Mouse (Mus musculus) heart, embryonic 11.5 days (tissue): ENCODE results near the gene Hdac7. TPM values are rescaled to one million over a fixed set of nuclear protein-coding genes. Genes with fewer than 3 reads are reported as not detected.
A peak's percentile ranks its signal among the peaks of the same experiment; 100 is the strongest.

Experiments
- ATAC-seq: fragments of 200-750 bp; cut with Nextera tagmentation; replicated peaks from 2 replicates; pipeline ENCODE4 v1.8.0; 2017; ENCODE audit warnings: moderate library complexity; ENCODE audit not compliant: insufficient number of reproducible peaks, low FRiP score, low TSS enrichment
- H3K27ac ChIP-seq: fragments of 300-500 bp; sonication (generic); 2 replicates; pipeline ENCODE4 v1.5.1; 2014; ENCODE audit warnings: mild to moderate bottlenecking, low read depth, low read length
- H3K27me3 ChIP-seq: fragments of 300-500 bp; sonication (generic); 2 replicates; pipeline ENCODE4 v1.6.1; 2014; ENCODE audit warnings: mild to moderate bottlenecking, low read length, mixed read lengths; ENCODE audit not compliant: control insufficient read depth, insufficient read depth
- H3K36me3 ChIP-seq: fragments of 300-500 bp; sonication (generic); 2 replicates; pipeline ENCODE4 v1.6.1; 2014; ENCODE audit warnings: mild to moderate bottlenecking, low read length, moderate library complexity, mixed read lengths; ENCODE audit not compliant: control insufficient read depth, insufficient read depth
- H3K4me1 ChIP-seq: fragments of 300-500 bp; sonication (generic); 2 replicates; pipeline ENCODE4 v1.6.1; 2014; ENCODE audit warnings: low read length; ENCODE audit not compliant: control insufficient read depth, insufficient read depth
- H3K4me2 ChIP-seq: fragments of 300-500 bp; sonication (generic); 2 replicates; pipeline ENCODE4 v1.6.1; 2014; ENCODE audit warnings: mild to moderate bottlenecking, moderate library complexity
- H3K4me3 ChIP-seq: fragments of 300-500 bp; sonication (generic); 2 replicates; pipeline ENCODE4 v1.5.1; 2014; ENCODE audit warnings: low read depth, low read length
- H3K9ac ChIP-seq: fragments of 300-500 bp; sonication (generic); 2 replicates; pipeline ENCODE4 v1.6.1; 2014; ENCODE audit warnings: mild to moderate bottlenecking, low read depth, low read length, moderate library complexity
- H3K9me3 ChIP-seq: fragments of 300-500 bp; sonication (generic); replicated peaks from 2 replicates; pipeline ENCODE4 v1.6.1; 2016; ENCODE audit warnings: low read length; ENCODE audit not compliant: control insufficient read depth
- WGBS: fragments of 180-500 bp; shearing (Covaris S2); extraction: QIAGEN DNeasy Blood & Tissue Kit; methylation state at CpG from one replicate; pipeline ENCODE4 v1.1.7; 2014; ENCODE audit not compliant: insufficient replicate concordance; 5-methylcytosine and 5-hydroxymethylcytosine counted together
- polyA plus RNA-seq: library from polyadenylated mRNA; unstranded; fragments of >200 nt; fragmentation: Nextera tagmentation; extraction: Ambion mirVana; gene quantifications from 2 replicates; pipeline ENCODE4 v1.2.1, GENCODE M21; 2014

Gene Hdac7
- polyA plus RNA-seq, 1 experiment from 2014 or later = 24.6 TPM

- Histone ChIP-seq H3K4me2 (no peak overlapping the region), H3K4me1 (peaks cover 55% of the 10 kb centered on the region), H3K4me3 (no peak overlapping the region), H3K27me3 (no peaks in the 10 kb centered on the region), H3K9me3 (no peaks in the 10 kb centered on the region), H3K36me3 (peaks cover 2% of the 10 kb centered on the region; the same call in 1 of the 2 replicates), H3K9ac (no peak overlapping the region), H3K27ac (no peak overlapping the region)
- ATAC-seq = no peak
- WGBS = 76% methylated on average over 24 of the region's 24 CpGs
Measured at GRCm38 (mm10) chr15:97746748-97747147, 97.6 kb downstream of the Hdac7 start.

- 85% methylated on average over 10 of the region's 10 CpGs for WGBS
- no peak for ATAC-seq
Measured at GRCm38 (mm10) chr15:97746278-97746677, 98.0 kb downstream of the Hdac7 start.

GRCm38 (mm10) chr15:97745331-97745730 is 99.0 kb downstream of the Hdac7 start:
- peaks cover 2% of the 10 kb centered on the region; the same call in 1 of the 2 replicates for H3K36me3 ChIP-seq
- no peak for ATAC-seq
- H3K27ac ChIP-seq = no peak overlapping the region
- H3K9me3 ChIP-seq = no peaks in the 10 kb centered on the region
- H3K9ac ChIP-seq = 0 out of 2 replicates have a peak overlapping the region, but pooled peaks have one; percentile 34
- H3K4me3 ChIP-seq = no peak overlapping the region
- H3K4me1 ChIP-seq = peaks cover 53% of the 10 kb centered on the region
- H3K27me3 ChIP-seq = no peaks in the 10 kb centered on the region
- 58% methylated on average over 10 of the region's 10 CpGs for WGBS
- no peak overlapping the region for H3K4me2 ChIP-seq

More at GRCm38 (mm10) chr15:97746278-97746677, 98.0 kb downstream of the Hdac7 start:
- Histone ChIP-seq H3K4me1 (peaks cover 58% of the 10 kb centered on the region), H3K9me3 (no peaks in the 10 kb centered on the region), H3K27ac (no peak overlapping the region), H3K4me2 (no peak overlapping the region), H3K27me3 (no peaks in the 10 kb centered on the region), H3K9ac (no peak overlapping the region), H3K36me3 (peaks cover 2% of the 10 kb centered on the region; the same call in 1 of the 2 replicates), H3K4me3 (no peak overlapping the region)

- Histone ChIP-seq H3K27ac (no peak overlapping the region), H3K4me1 (peaks cover 49% of the 10 kb centered on the region), H3K36me3 (peaks cover 2% of the 10 kb centered on the region; the same call in 1 of the 2 replicates), H3K9me3 (no peaks in the 10 kb centered on the region), H3K4me3 (no peak overlapping the region), H3K9ac (no peak overlapping the region), H3K27me3 (no peaks in the 10 kb centered on the region), H3K4me2 (no peak overlapping the region)
- ATAC-seq = no peak
- 64% methylated on average over 10 of the region's 10 CpGs for WGBS
Measured at GRCm38 (mm10) chr15:97744930-97745329, 99.4 kb downstream of the Hdac7 start.

GRCm38 (mm10) chr15:97743961-97744525 is 100.3 kb downstream of the Hdac7 start:
- peak; percentile 23; the same call in 1 of the 2 replicates for ATAC-seq
- peaks cover 44% of the 10 kb centered on the region for H3K4me1 ChIP-seq
- no peaks in the 10 kb centered on the region for H3K9me3 ChIP-seq
- H3K36me3 ChIP-seq = peaks cover 2% of the 10 kb centered on the region; the same call in 1 of the 2 replicates
- H3K4me2 ChIP-seq = no peak overlapping the region
- 0 out of 2 replicates have a peak overlapping the region, but pooled peaks have one; percentile 22 for H3K9ac ChIP-seq
- no peaks in the 10 kb centered on the region for H3K27me3 ChIP-seq
- 57% methylated on average over 12 of the region's 12 CpGs for WGBS
- H3K27ac ChIP-seq = peak overlapping the region; percentile 22; the same call in 1 of the 2 replicates
- H3K4me3 ChIP-seq = no peak overlapping the region

GRCm38 (mm10) chr15:97743210-97743609 is 101.1 kb downstream of the Hdac7 start:
- Histone ChIP-seq H3K4me1 (peaks cover 36% of the 10 kb centered on the region), H3K4me2 (no peak overlapping the region)
- WGBS = 79% methylated on average over 5 of the region's 5 CpGs

More at GRCm38 (mm10) chr15:97743210-97743609, 101.1 kb downstream of the Hdac7 start:
- H3K4me3 ChIP-seq = no peak overlapping the region
- no peak for ATAC-seq
- no peak overlapping the region for H3K9ac ChIP-seq
- no peak overlapping the region for H3K27ac ChIP-seq
- H3K9me3 ChIP-seq = no peaks in the 10 kb centered on the region
- no peaks in the 10 kb centered on the region for H3K27me3 ChIP-seq
- peaks cover 2% of the 10 kb centered on the region; the same call in 1 of the 2 replicates for H3K36me3 ChIP-seq

Other genes starting within 250 kb of the Hdac7 start
- gene Rpap3, start 138.7 kb downstream of the Hdac7 start, polyA plus RNA-seq = 30.4 and 30.5 TPM in 2 replicates
- gene Endou, start 113.2 kb downstream of the Hdac7 start, polyA plus RNA-seq = 0.20 TPM in 1 of 2 replicates, not detected in the other
- gene Rapgef3, start 76.5 kb downstream of the Hdac7 start, polyA plus RNA-seq = 8.3 and 8.5 TPM in 2 replicates
- gene Slc48a1, start 66.0 kb downstream of the Hdac7 start, polyA plus RNA-seq = 45.1 and 51.1 TPM in 2 replicates
- 0.62 and 0.72 TPM in 2 replicates for gene Vdr, start 66.1 kb upstream of the Hdac7 start, polyA plus RNA-seq
- gene Tmem106c, start 119.7 kb upstream of the Hdac7 start, polyA plus RNA-seq = 30.1 and 34.9 TPM in 2 replicates
- gene Col2a1, start 160.2 kb upstream of the Hdac7 start, polyA plus RNA-seq = 61.9 and 80.7 TPM in 2 replicates
- 49.3 and 68.3 TPM in 2 replicates for gene Pfkm, start 248.1 kb upstream of the Hdac7 start, polyA plus RNA-seq
- 24.3 and 25.1 TPM in 2 replicates for gene Senp1, start 249.2 kb upstream of the Hdac7 start, polyA plus RNA-seq